ENCODE assay signal across 23 mouse cellular contexts in the genomic region with DNA sequence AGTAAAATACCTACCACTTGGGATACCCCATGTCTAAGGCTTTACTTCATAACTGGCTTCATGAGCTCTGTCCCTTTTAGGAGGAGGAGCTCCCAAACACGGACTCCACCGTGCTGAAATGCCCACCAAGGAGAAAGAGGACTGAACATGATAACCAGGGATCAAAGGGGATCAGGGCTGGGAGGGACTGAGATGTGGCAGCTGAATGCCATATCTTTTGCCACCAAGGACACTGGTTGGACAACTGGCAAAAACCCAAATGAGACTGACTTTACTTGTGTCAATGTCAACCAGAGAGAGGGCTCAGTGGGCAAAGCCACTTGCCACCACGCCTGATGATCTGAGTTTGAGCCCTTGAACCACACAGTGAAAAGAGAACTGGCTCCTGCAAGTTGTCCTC. TPM values are rescaled to one million over a fixed set of nuclear protein-coding genes. Genes with fewer than 3 reads are reported as not detected.
"Had no signal": no experiment of that assay in that cellular context is flagged by ENCODE, and none has a peak within 500 bp of the region (broad histone marks: within the 10 kb centered on the region; RNA-seq: fewer than 3 reads in every experiment).

No protein-coding gene starts in this region.

- DNase-seq: left cerebral cortex, postnatal 4 days; liver; liver, embryonic 13.5 days; liver, postnatal 0 days; lung, adult 18-20 months; lung, adult 2 months; lung, embryonic 14.5 days; lung, postnatal 10 days; lung, postnatal 14 days; lung, postnatal 36 days; lung, postnatal 4 days; midbrain, embryonic 14.5 days had no signal

RNA-seq across cellular contexts. Expression of a gene that starts 19.0 kb away (rescaled TPM):
- total RNA-seq: megakaryocyte progenitor cell, adult 5-6 weeks; monocyte, adult 5-6 weeks had no signal

RNA-seq across cellular contexts. Expression of a gene that starts 51.6 kb away (rescaled TPM):
- total RNA-seq: liver, adult 2 months; megakaryocyte progenitor cell, adult 5-6 weeks; megakaryocyte, adult 5-6 weeks; megakaryocyte-erythroid progenitor cell, adult 5-6 weeks; monocyte, adult 5-6 weeks had no signal
- polyA plus RNA-seq: liver, adult 2 months; liver, embryonic 14.5 days; liver, embryonic 15.5 days; liver, embryonic 16.5 days; liver, postnatal 0 days; lung, adult 2 months; lung, embryonic 14.5 days; lung, postnatal 0 days; macrophage; myocyte had no signal
